Mouse (Mus musculus) limb, embryonic 14.5 days (tissue): ENCODE data around the gene D330045A20Rik. TPM values are rescaled to one million over a fixed set of nuclear protein-coding genes. Genes with fewer than 3 reads are reported as not detected.

Experiments used
- ATAC-seq: fragments of 200-750 bp; cut with Nextera tagmentation; 2 replicates; pipeline ENCODE4 v1.8.0; 2017; ENCODE audit warnings: low read depth, moderate number of reproducible peaks, moderate TSS enrichment; ENCODE audit not compliant: low FRiP score
- DNase-seq: peaks from one replicate; pipeline ENCODE4 v3.0.0-alpha.2; 2015; ENCODE audit warnings: low spot score
- H3K27ac ChIP-seq: fragments of 300-500 bp; sonication (generic); replicated peaks from 2 replicates; pipeline ENCODE4 v1.5.1; 2014; ENCODE audit warnings: low read depth, mild to moderate bottlenecking, low read length, moderate library complexity, mixed read lengths
- H3K27me3 ChIP-seq: fragments of 300-500 bp; sonication (generic); 2 replicates; pipeline ENCODE4 v1.6.1; 2014; ENCODE audit warnings: low read length, mixed read lengths; ENCODE audit not compliant: control insufficient read depth, insufficient read depth
- H3K36me3 ChIP-seq: fragments of 300-500 bp; sonication (generic); 2 replicates; pipeline ENCODE4 v1.6.1; 2014; ENCODE audit warnings: mild to moderate bottlenecking, low read length, moderate library complexity, mixed read lengths; ENCODE audit not compliant: control insufficient read depth, insufficient read depth
- H3K4me1 ChIP-seq: fragments of 300-500 bp; sonication (generic); 2 replicates; pipeline ENCODE4 v1.6.1; 2014; ENCODE audit warnings: antibody characterized with exemption, low read length, mixed read lengths; ENCODE audit not compliant: control insufficient read depth, insufficient read depth
- H3K4me2 ChIP-seq: fragments of 300-500 bp; sonication (generic); replicated peaks from 2 replicates; pipeline ENCODE4 v1.6.1; 2014; ENCODE audit warnings: low read depth, mild to moderate bottlenecking, low read length, moderate library complexity; ENCODE audit not compliant: severe bottlenecking
- H3K4me3 ChIP-seq: fragments of 300-500 bp; sonication (generic); replicated peaks from 2 replicates; pipeline ENCODE4 v1.5.1; 2014; ENCODE audit warnings: low read length
- H3K9ac ChIP-seq: fragments of 300-500 bp; sonication (generic); 2 replicates; pipeline ENCODE4 v1.6.1; 2014; ENCODE audit warnings: mild to moderate bottlenecking, low read depth, low read length, moderate library complexity; ENCODE audit not compliant: severe bottlenecking
- H3K9me3 ChIP-seq: fragments of 300-500 bp; sonication (generic); 2 replicates; pipeline ENCODE4 v1.6.1; 2016; ENCODE audit warnings: low read length; ENCODE audit not compliant: control insufficient read depth
- POLR2A ChIP-seq: fragments of 200-500 bp; IDR thresholded peaks from 2 replicates; pipeline ENCODE4 v1.8.0; 2012; ENCODE audit warnings: inconsistent platforms, mild to moderate bottlenecking, moderate library complexity, borderline replicate concordance; ENCODE audit not compliant: insufficient read depth, insufficient read length; ENCODE audit errors: extremely low read depth
- WGBS: fragments of 180-500 bp; shearing (Covaris S2); extraction: QIAGEN DNeasy Blood & Tissue Kit; methylation state at CpG from one replicate; pipeline ENCODE4 v1.1.7; 2014; 5-methylcytosine and 5-hydroxymethylcytosine counted together
- polyA plus RNA-seq, 2 experiments: library from polyadenylated mRNA; depleted of rRNA in 1 of 2; stranded (reverse) in 1 of 2; unstranded in 1 of 2; fragments of >200 nt; fragmentation: Nextera tagmentation in 1 of 2; extraction: Ambion mirVana in 1 of 2; gene quantifications; 2 replicates each; pipeline versions ENCODE4 v1.2.1 to v1.2.3; 2012 to 2014

Gene D330045A20Rik
- polyA plus RNA-seq, 2 experiments: 0.75 to 0.99 TPM

DNA sequence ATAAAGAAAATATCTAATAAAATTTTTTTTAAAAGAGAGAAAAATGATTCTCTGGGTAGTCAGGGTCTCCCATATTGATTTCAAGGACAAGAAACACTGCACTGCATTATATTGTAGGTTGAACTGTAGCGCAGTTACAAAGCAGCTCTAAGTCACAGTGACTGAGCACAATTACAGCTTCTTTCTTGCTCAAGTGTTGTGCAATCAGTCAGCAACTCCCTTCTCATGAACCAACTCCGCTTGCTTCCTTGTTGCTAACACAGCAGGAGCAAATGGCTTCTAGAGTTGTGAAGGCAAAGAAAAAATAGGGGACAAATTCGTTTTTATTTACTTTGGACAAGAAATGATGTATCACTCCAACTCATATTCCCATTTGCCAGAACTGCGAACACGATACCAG, 70.3 kb downstream of the D330045A20Rik start:
- Histone ChIP-seq H3K27me3 (no peaks in the 10 kb centered on the region), H3K36me3 (no peaks in the 10 kb centered on the region), H3K4me2 (no peak overlapping the region), H3K4me3 (no peak overlapping the region), H3K9ac (no peak overlapping the region), H3K4me1 (no peaks in the 10 kb centered on the region), H3K27ac (no peak overlapping the region), H3K9me3 (no peaks in the 10 kb centered on the region)
- DNase-seq (no peak), ATAC-seq (no peak)
- 80% methylated on average over 5 of the region's 5 CpGs for WGBS
- TF ChIP-seq POLR2A: no peak

DNA sequence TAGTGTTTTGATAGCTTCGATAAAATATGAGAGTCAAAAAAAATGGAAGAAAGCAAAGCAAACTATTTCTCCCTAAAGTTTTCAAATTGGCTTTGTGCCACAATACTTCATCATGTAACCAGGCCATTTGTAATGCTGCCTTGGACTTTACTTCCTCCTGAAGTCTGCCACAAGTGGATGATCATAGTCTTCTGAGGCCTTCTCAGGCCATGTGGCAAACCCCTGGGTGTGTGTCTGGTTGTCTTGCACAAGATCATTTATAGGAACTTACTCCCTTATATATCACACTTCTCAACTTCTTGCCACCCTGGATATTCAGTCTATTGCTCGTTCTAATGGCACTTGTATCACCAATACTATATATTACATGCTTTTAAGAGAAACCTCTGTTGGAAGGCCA, 71.9 kb downstream of the D330045A20Rik start:
- no peak for ATAC-seq
- no peaks in the 10 kb centered on the region for H3K36me3 ChIP-seq
- DNase-seq: no peak
- TF ChIP-seq POLR2A: no peak
- H3K9me3 ChIP-seq: no peaks in the 10 kb centered on the region
- H3K27ac ChIP-seq: no peak overlapping the region
- H3K4me3 ChIP-seq: no peak overlapping the region
- no peak overlapping the region for H3K9ac ChIP-seq
- H3K27me3 ChIP-seq: no peaks in the 10 kb centered on the region
- no peak overlapping the region for H3K4me2 ChIP-seq
- no peaks in the 10 kb centered on the region for H3K4me1 ChIP-seq
- WGBS: 81% methylated on average over 2 of the region's 2 CpGs

DNA sequence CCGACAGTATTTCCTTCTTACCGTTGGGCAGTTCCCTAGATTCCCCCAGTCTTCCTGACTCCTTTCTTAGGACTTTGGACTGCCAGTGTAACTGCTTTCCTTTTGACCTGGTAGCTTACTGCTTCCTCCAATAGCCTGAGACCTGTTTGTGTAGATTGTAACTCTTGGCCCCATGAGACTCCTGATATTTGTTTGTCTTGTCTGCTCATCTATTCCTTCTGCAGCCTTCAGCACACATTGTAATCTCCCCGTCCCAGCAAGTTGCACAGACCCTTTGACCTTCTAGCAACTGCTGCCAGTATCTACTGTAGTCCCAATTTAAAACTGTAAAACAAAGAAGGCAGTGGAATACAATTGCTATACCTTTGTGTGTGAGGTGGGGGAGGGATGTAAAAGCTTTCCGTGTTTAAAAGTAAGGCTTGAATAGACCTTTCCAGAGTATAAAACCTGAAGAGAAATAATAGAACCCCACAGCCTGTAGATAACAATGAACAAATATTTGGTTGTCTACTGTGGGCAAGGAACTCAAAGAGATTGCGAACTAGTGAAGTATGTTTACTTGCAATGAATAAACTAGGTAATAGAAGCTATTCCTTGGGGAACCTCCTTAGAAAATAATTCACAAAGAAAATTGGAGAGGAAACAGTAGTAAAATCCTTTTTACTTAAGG, 82.2 kb downstream of the D330045A20Rik start:
- no peak for TF ChIP-seq POLR2A
- ATAC-seq (no peak), DNase-seq (no peak)
- Histone ChIP-seq H3K4me1 (no peaks in the 10 kb centered on the region), H3K9ac (no peak overlapping the region), H3K27ac (no peak overlapping the region), H3K9me3 (no peaks in the 10 kb centered on the region), H3K27me3 (no peaks in the 10 kb centered on the region), H3K36me3 (no peaks in the 10 kb centered on the region), H3K4me2 (no peak overlapping the region), H3K4me3 (no peak overlapping the region)
- WGBS: 63% methylated on average over 5 of the region's 5 CpGs

- no peaks in the 10 kb centered on the region for H3K9me3 ChIP-seq
- no peak within 1 kb of the TSS for H3K9ac ChIP-seq
- no peak for ATAC-seq
- no peak within 1 kb of the TSS for H3K4me3 ChIP-seq
- no peak within 1 kb of the TSS for H3K27ac ChIP-seq
- 48% methylated on average over 8 of the region's 8 CpGs for WGBS
- no peak within 1 kb of the TSS for H3K4me2 ChIP-seq
- no peaks in the 10 kb centered on the region for H3K36me3 ChIP-seq
- no peaks in the 10 kb centered on the region for H3K27me3 ChIP-seq
- TF ChIP-seq POLR2A: no peak
- peak; percentile 5 for DNase-seq
- H3K4me1 ChIP-seq: no peaks in the 10 kb centered on the region
Measured at GRCm38 (mm10) chrX:139562925-139563461, 82.8 kb downstream of the D330045A20Rik start, which contains the start of gene Rnf128. Rnf128 (plus strand) TSS chrX:139563316.

DNA sequence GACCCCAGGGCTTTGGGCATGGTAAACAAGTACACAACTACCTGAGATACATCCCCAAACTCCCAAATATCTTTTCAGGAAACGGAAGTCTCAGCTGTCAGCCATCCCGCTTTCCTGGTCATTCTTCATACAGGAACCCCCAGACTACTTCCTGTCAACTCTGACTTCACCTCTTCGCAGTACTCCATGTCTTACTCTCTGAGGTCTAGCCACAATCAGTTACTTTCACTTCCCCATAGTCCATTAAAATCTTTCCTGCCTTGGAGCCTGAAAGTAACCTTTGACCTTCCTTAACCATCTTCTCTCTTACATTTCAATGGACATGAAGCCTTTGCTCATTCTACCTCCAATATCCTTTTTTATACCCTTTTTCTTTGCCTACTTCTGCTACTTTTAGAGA, 89.9 kb downstream of the D330045A20Rik start:
- no peak for ATAC-seq

More for the DNA sequence above, 89.9 kb downstream of the D330045A20Rik start:
- Histone ChIP-seq H3K36me3 (no peaks in the 10 kb centered on the region), H3K27me3 (no peaks in the 10 kb centered on the region), H3K4me2 (no peak overlapping the region), H3K9me3 (no peaks in the 10 kb centered on the region), H3K9ac (no peak overlapping the region), H3K4me1 (no peaks in the 10 kb centered on the region), H3K4me3 (no peak overlapping the region), H3K27ac (no peak overlapping the region)
- 97% methylated on average over 3 of the region's 3 CpGs for WGBS
- DNase-seq: no peak
- no peak for TF ChIP-seq POLR2A
